Comparison of ENCODE assay signal across 19 mouse cellular contexts in the genomic region with DNA sequence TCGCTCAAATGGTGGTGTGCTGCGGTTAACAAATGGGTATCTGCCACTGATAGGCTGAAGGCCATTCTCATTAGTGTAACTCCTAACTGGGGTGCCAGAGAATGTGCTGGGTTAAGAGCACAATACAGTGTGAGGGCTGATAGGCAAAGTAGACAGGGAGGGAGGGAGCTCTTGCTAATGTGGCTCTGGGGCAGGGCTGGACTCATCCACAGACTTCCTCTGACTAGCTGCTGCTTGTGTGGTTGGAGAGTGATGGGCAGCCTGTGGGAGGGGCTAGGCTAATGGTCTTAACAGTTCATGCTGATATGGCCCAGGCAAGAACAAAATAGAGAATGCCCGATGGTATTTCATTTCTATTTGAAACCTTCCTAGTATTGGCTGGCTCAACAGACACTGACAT. TPM values are rescaled to one million over a fixed set of nuclear protein-coding genes. Genes with fewer than 3 reads are reported as not detected.
A peak's percentile ranks its signal among the peaks of the same experiment; 100 is the strongest.
DNase-seq lines count a peak whose midpoint lies in the region; ATAC-seq and TF ChIP-seq lines count a peak whose summit lies in the region.
"Had no signal": no experiment of that assay in that cellular context is flagged by ENCODE, and none has a peak within 500 bp of the region (broad histone marks: within the 10 kb centered on the region; RNA-seq: fewer than 3 reads in every experiment).

No protein-coding gene starts in this region.

- no peak for DNase-seq in liver, embryonic 13.5 days
- DNase-seq in liver (no peak), ZHBTc4 (ENCODE audit: low read depth, low spot score) (peak; percentile 9)
- DNase-seq in liver, postnatal 0 days: no peak
- DNase-seq in urinary bladder, postnatal 4 days (ENCODE audit: low spot score in 2 of 2): no peak
- no peak for DNase-seq in layer of hippocampus, adult 18-20 months (ENCODE audit: low spot score in 2 of 2)
- DNase-seq: adrenal gland, postnatal 10 days; cerebellum, adult 11 months; cerebellum, adult 8-10 months; cerebellum, postnatal 14 days; gastrocnemius, adult 2 months; gastrocnemius, postnatal 25 days; heart, postnatal 10 days; heart, postnatal 4 days had no signal

- H3K27me3 ChIP-seq in liver, embryonic 13.5 days: no peaks in the 10 kb centered on the region
- no peaks in the 10 kb centered on the region for H3K27me3 ChIP-seq in liver, postnatal 0 days (ENCODE audit: insufficient read depth, low read length)
- H3K27me3 ChIP-seq in heart, embryonic 12.5 days (replicated peaks): no peaks in the 10 kb centered on the region
- H3K27me3 ChIP-seq: forebrain, embryonic 13.5 days; hindbrain, embryonic 12.5 days had no signal

- no peaks in the 10 kb centered on the region for H3K4me1 ChIP-seq in liver, embryonic 13.5 days (replicated peaks)
- H3K4me1 ChIP-seq in liver, postnatal 0 days (ENCODE audit: insufficient read depth): no peaks in the 10 kb centered on the region
- 0 out of 2 replicates have a peak, but pooled peaks cover 6% of the 10 kb centered on the region for H3K4me1 ChIP-seq in heart, embryonic 12.5 days (replicated peaks)
- H3K4me1 ChIP-seq: hindbrain, embryonic 12.5 days had no signal

- no peaks in the 10 kb centered on the region for H3K36me3 ChIP-seq in liver, embryonic 13.5 days
- H3K36me3 ChIP-seq in liver, postnatal 0 days (replicated peaks; ENCODE audit: insufficient read depth, low read length): no peaks in the 10 kb centered on the region
- H3K36me3 ChIP-seq in heart, embryonic 12.5 days: no peaks in the 10 kb centered on the region
- H3K36me3 ChIP-seq: hindbrain, embryonic 12.5 days had no signal

- ATAC-seq in liver, embryonic 13.5 days (ENCODE audit: low read depth): peak; percentile 53; the same call in 1 of the 2 replicates
- ATAC-seq in liver, postnatal 0 days: 0 out of 2 replicates have a peak, but pooled peaks have one; percentile 31
- ATAC-seq in heart, embryonic 12.5 days (ENCODE audit: insufficient number of reproducible peaks, low FRiP score): no peak
- ATAC-seq: forebrain, embryonic 13.5 days; hindbrain, embryonic 16.5 days had no signal

- no peak overlapping the region for H3K4me3 ChIP-seq in liver, embryonic 13.5 days (replicated peaks)
- H3K4me3 ChIP-seq in liver, postnatal 0 days (ENCODE audit: low read depth, low read length): no peak overlapping the region
- H3K4me3 ChIP-seq in heart, embryonic 12.5 days: no peak overlapping the region
- H3K4me3 ChIP-seq: forebrain, embryonic 13.5 days; gastrocnemius, adult 2 months; hindbrain, embryonic 12.5 days had no signal

- H3K9ac ChIP-seq in liver, embryonic 13.5 days: no peak overlapping the region
- H3K9ac ChIP-seq in liver, postnatal 0 days (replicated peaks): no peak overlapping the region
- H3K9ac ChIP-seq in heart, embryonic 12.5 days: no peak overlapping the region
- H3K9ac ChIP-seq: forebrain, embryonic 13.5 days; hindbrain, embryonic 12.5 days had no signal

- TF ChIP-seq CTCF in liver, postnatal 0 days (IDR thresholded peaks at IDR 0.05; ENCODE audit: low read depth): no peak

- no peaks in the 10 kb centered on the region for H3K9me3 ChIP-seq in liver, embryonic 13.5 days (replicated peaks)
- no peaks in the 10 kb centered on the region for H3K9me3 ChIP-seq in liver, postnatal 0 days (ENCODE audit: low read length)
- H3K9me3 ChIP-seq in heart, embryonic 12.5 days (replicated peaks): no peaks in the 10 kb centered on the region
- H3K9me3 ChIP-seq: forebrain, embryonic 13.5 days; hindbrain, embryonic 12.5 days had no signal

- TF ChIP-seq EP300 in liver, postnatal 0 days (IDR thresholded peaks at IDR 0.05; ENCODE audit: low read depth): no peak

- H3K27ac ChIP-seq in liver, embryonic 13.5 days: no peak overlapping the region
- no peak overlapping the region for H3K27ac ChIP-seq in liver, postnatal 0 days (ENCODE audit: low read depth)
- H3K27ac ChIP-seq in heart, embryonic 12.5 days (ENCODE audit: poor library complexity, severe bottlenecking): no peak overlapping the region; the same call in 1 of the 2 replicates
- H3K27ac ChIP-seq: forebrain, embryonic 13.5 days; gastrocnemius, adult 2 months; hindbrain, embryonic 12.5 days had no signal

- no peak overlapping the region for H3K4me2 ChIP-seq in liver, embryonic 13.5 days
- H3K4me2 ChIP-seq in liver, postnatal 0 days (ENCODE audit: low read depth, low read length): no peak overlapping the region
- no peak overlapping the region for H3K4me2 ChIP-seq in heart, embryonic 12.5 days
- H3K4me2 ChIP-seq: forebrain, embryonic 13.5 days; hindbrain, embryonic 12.5 days had no signal

- WGBS in liver, embryonic 13.5 days (ENCODE audit: insufficient replicate concordance): 61% methylated on average over 3 of the region's 3 CpGs
- WGBS in liver, postnatal 0 days (ENCODE audit: insufficient replicate concordance): 71% methylated on average over 3 of the region's 3 CpGs
- WGBS in heart, embryonic 12.5 days: 66% methylated on average over 3 of the region's 3 CpGs

RNA-seq across cellular contexts. Expression of a gene that starts 44.0 kb away (rescaled TPM):
- 0.20 and 0.24 TPM in 2 replicates for polyA plus RNA-seq in liver, embryonic 13.5 days (2015; fragmentation: Nextera tagmentation; extraction: Ambion mirVana)
- polyA plus RNA-seq in liver, postnatal 0 days (2015; fragmentation: Nextera tagmentation; extraction: Ambion mirVana): 0.02 TPM in 2 replicates
- polyA plus RNA-seq in heart, embryonic 12.5 days (2016; fragmentation: Nextera tagmentation; extraction: Ambion mirVana): 1.5 and 2.0 TPM in 2 replicates
- total RNA-seq in layer of hippocampus, adult 18-20 months (2021): 1 to 10 TPM; 1.9 TPM
- total RNA-seq: adrenal gland, postnatal 10 days; gastrocnemius, adult 2 months; gastrocnemius, postnatal 25 days; granulocyte monocyte progenitor cell, adult 5-6 weeks had no signal
